Mouse (Mus musculus): ENCODE results near the gene Olfr464.

DNA sequence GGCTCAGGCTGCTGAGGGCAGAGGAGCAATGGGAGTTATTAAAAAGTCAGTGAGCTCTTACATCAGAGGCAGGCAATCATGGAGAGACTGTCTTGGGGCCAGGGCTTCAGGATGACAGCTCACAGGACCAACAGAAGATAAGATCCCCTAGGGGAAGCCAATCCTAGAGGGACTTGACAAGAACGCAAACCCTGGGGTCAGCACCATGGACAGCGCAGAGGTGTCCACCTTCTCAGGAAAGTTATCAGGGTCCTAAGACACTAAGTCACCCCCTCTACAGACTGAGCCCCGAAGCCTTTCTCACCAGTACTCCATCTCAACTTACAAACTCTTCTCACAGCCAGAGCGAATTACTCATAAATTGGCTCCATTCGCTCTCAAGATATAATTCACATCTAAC, at the start of gene Olfr464:
- TF ChIP-seq CTCF (IDR thresholded peaks at IDR 0.05; ENCODE audit: control insufficient read depth, insufficient read depth, insufficient replicate concordance, low read depth, low read length) (no peak), POLR2A (IDR thresholded peaks at IDR 0.05; ENCODE audit: control insufficient read depth, low read depth, low read length) (no peak)

Data from testis, adult 2 months (tissue).